Mouse (Mus musculus) E14TG2a.4 (cell line): ENCODE data around the gene Serpine1.

Source experiments
- H3K27me3 ChIP-seq: 2 replicates; pipeline ENCODE4 v1.6.1; 2014; ENCODE audit warnings: low read length, control low read depth; ENCODE audit not compliant: insufficient read depth
- H3K36me3 ChIP-seq: 2 replicates; pipeline ENCODE4 v1.6.1; 2014; ENCODE audit warnings: low read length, control low read depth; ENCODE audit not compliant: insufficient read depth
- H3K4me1 ChIP-seq: replicated peaks from 2 replicates; pipeline ENCODE4 v1.6.1; 2014; ENCODE audit warnings: low read depth, low read length, control low read depth
- H3K4me3 ChIP-seq: replicated peaks from 2 replicates; pipeline ENCODE4 v1.5.1; 2014; ENCODE audit warnings: mild to moderate bottlenecking, low read length
- H3K9me3 ChIP-seq: 2 replicates; pipeline ENCODE4 v1.6.1; 2014; ENCODE audit warnings: low read length, control low read depth
- CTCF ChIP-seq: conservative IDR thresholded peaks from 2 replicates; pipeline ENCODE4 v1.5.1; 2014; ENCODE audit warnings: low read length
- NANOG ChIP-seq: IDR thresholded peaks from 2 replicates; pipeline ENCODE4 v1.6.1; 2014; ENCODE audit warnings: borderline replicate concordance, low read length, mixed read lengths
- POU5F1 ChIP-seq: IDR thresholded peaks from 2 replicates; pipeline ENCODE4 v1.6.1; 2014; ENCODE audit warnings: low read length, borderline replicate concordance

Serpine1 gene

GRCm38 (mm10) chr5:137111542-137112408, 39.7 kb upstream of the Serpine1 start:
- TF ChIP-seq POU5F1: no peak
- TF ChIP-seq NANOG: no peak
- TF ChIP-seq CTCF: no peak
- H3K4me1 ChIP-seq: peaks cover 56% of the 10 kb centered on the region
- no peaks in the 10 kb centered on the region; the same call in 1 of the 2 replicates for H3K9me3 ChIP-seq
- H3K4me3 ChIP-seq: no peak overlapping the region
- H3K27me3 ChIP-seq: peaks cover 18% of the 10 kb centered on the region
- H3K36me3 ChIP-seq: peaks cover 21% of the 10 kb centered on the region

GRCm38 (mm10) chr5:137110863-137111262, 38.8 kb upstream of the Serpine1 start:
- Histone ChIP-seq H3K9me3 (no peaks in the 10 kb centered on the region; the same call in 1 of the 2 replicates), H3K4me3 (no peak overlapping the region), H3K4me1 (peaks cover 52% of the 10 kb centered on the region), H3K27me3 (peaks cover 18% of the 10 kb centered on the region), H3K36me3 (peaks cover 21% of the 10 kb centered on the region)
- no peak for TF ChIP-seq NANOG
- TF ChIP-seq CTCF: no peak
- TF ChIP-seq POU5F1: no peak

- TF ChIP-seq CTCF: no peak
- no peak for TF ChIP-seq NANOG
- no peak for TF ChIP-seq POU5F1
- H3K4me3 ChIP-seq: peak overlapping the region; percentile 43; the same call in 1 of the 2 replicates
- H3K9me3 ChIP-seq: no peaks in the 10 kb centered on the region; the same call in 1 of the 2 replicates
- peaks cover 21% of the 10 kb centered on the region for H3K36me3 ChIP-seq
- peaks cover 18% of the 10 kb centered on the region for H3K27me3 ChIP-seq
- peaks cover 44% of the 10 kb centered on the region for H3K4me1 ChIP-seq
Observed at GRCm38 (mm10) chr5:137109941-137110593, 38.0 kb upstream of the Serpine1 start.

- Histone ChIP-seq H3K27me3 (peaks cover 11% of the 10 kb centered on the region), H3K36me3 (peaks cover 7% of the 10 kb centered on the region), H3K4me1 (peaks cover 33% of the 10 kb centered on the region), H3K4me3 (no peak overlapping the region), H3K9me3 (no peaks in the 10 kb centered on the region; the same call in 1 of the 2 replicates)
- no peak for TF ChIP-seq NANOG
Observed at GRCm38 (mm10) chr5:137108111-137108510, 36.0 kb upstream of the Serpine1 start.

- TF ChIP-seq CTCF (no peak), POU5F1 (no peak), NANOG (no peak)
- H3K36me3 ChIP-seq: peaks cover 3% of the 10 kb centered on the region
- peaks cover 33% of the 10 kb centered on the region for H3K4me1 ChIP-seq
- no peak overlapping the region for H3K4me3 ChIP-seq
- peaks cover 7% of the 10 kb centered on the region for H3K27me3 ChIP-seq
- H3K9me3 ChIP-seq: no peaks in the 10 kb centered on the region; the same call in 1 of the 2 replicates
Observed at GRCm38 (mm10) chr5:137107670-137108069, 35.6 kb upstream of the Serpine1 start.

- peak; percentile 78 for TF ChIP-seq CTCF
- TF ChIP-seq NANOG: no peak
- Histone ChIP-seq H3K4me1 (peaks cover 36% of the 10 kb centered on the region), H3K27me3 (peaks cover 6% of the 10 kb centered on the region), H3K9me3 (no peaks in the 10 kb centered on the region; the same call in 1 of the 2 replicates), H3K36me3 (no peaks in the 10 kb centered on the region), H3K4me3 (no peak overlapping the region)
Observed at GRCm38 (mm10) chr5:137107024-137107423, 35.0 kb upstream of the Serpine1 start.

GRCm38 (mm10) chr5:137106434-137106833, 34.4 kb upstream of the Serpine1 start:
- H3K36me3 ChIP-seq: no peaks in the 10 kb centered on the region
- no peak for TF ChIP-seq NANOG
- no peak for TF ChIP-seq POU5F1
- TF ChIP-seq CTCF: no peak
- peaks cover 40% of the 10 kb centered on the region for H3K4me1 ChIP-seq
- H3K27me3 ChIP-seq: peaks cover 7% of the 10 kb centered on the region
- no peaks in the 10 kb centered on the region; the same call in 1 of the 2 replicates for H3K9me3 ChIP-seq
- H3K4me3 ChIP-seq: no peak overlapping the region

GRCm38 (mm10) chr5:137103969-137104368, 31.9 kb upstream of the Serpine1 start:
- peaks cover 14% of the 10 kb centered on the region for H3K27me3 ChIP-seq
- no peaks in the 10 kb centered on the region for H3K36me3 ChIP-seq
- TF ChIP-seq CTCF (peak; percentile 62), POU5F1 (no peak)
- H3K4me3 ChIP-seq: no peak overlapping the region
- peaks cover 30% of the 10 kb centered on the region for H3K4me1 ChIP-seq
- H3K9me3 ChIP-seq: no peaks in the 10 kb centered on the region
